Mouse (Mus musculus) left cerebral cortex, adult 11 months (tissue): ENCODE data around the gene Tmem135.

Source experiments
- DNase-seq: peaks from one replicate; pipeline ENCODE4 v3.0.0; 2022; ENCODE audit warnings: low spot score

Gene Tmem135

GRCm38 (mm10) chr7:89417707-89418106 lies 13.7 kb upstream of the Tmem135 start:
- DNase-seq = no peak

DNA sequence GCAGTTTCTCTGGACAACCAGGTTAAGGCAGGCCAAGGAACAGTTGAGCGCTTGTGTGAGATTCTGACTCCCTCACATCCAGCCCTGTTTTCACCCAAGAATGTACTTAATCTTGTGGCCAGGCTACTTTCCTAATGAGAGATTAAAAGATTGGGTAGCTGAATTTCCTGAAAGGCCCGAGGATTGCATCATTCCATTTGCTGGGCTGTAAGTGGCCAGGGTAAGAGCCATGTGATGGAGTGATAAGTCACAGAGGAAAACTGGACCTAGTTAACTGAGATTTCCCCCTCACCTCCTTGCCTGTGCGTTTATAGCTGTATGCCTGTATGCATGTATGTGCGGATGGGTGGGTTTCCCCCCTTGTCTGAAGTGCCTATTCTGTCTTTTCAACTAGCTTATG lies 12.0 kb upstream of the Tmem135 start:
- DNase-seq = no peak

GRCm38 (mm10) chr7:89412094-89412493 lies 8.1 kb upstream of the Tmem135 start:
- no peak for DNase-seq

- no peak for DNase-seq
Observed at GRCm38 (mm10) chr7:89411346-89411745, 7.3 kb upstream of the Tmem135 start.

DNA sequence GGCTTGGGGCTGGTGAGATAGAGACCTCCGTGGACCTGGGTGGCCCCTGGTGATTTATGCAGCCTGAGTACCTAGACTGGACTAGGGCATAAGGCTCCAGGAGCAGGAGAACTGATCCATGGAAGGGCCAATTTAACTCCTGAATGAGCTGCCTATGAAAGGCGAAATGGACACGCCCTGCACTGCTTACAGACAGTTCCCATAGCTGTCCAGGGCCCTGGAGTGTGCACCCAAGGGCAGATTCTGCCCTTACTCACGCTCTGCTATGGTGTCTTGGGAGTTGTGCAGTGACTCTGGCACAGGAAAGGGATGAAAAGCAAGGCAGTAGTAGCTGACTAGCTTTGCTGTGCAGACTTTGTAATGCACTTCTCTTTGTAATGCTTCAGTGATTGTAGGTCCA lies 6.3 kb upstream of the Tmem135 start:
- no peak for DNase-seq

DNA sequence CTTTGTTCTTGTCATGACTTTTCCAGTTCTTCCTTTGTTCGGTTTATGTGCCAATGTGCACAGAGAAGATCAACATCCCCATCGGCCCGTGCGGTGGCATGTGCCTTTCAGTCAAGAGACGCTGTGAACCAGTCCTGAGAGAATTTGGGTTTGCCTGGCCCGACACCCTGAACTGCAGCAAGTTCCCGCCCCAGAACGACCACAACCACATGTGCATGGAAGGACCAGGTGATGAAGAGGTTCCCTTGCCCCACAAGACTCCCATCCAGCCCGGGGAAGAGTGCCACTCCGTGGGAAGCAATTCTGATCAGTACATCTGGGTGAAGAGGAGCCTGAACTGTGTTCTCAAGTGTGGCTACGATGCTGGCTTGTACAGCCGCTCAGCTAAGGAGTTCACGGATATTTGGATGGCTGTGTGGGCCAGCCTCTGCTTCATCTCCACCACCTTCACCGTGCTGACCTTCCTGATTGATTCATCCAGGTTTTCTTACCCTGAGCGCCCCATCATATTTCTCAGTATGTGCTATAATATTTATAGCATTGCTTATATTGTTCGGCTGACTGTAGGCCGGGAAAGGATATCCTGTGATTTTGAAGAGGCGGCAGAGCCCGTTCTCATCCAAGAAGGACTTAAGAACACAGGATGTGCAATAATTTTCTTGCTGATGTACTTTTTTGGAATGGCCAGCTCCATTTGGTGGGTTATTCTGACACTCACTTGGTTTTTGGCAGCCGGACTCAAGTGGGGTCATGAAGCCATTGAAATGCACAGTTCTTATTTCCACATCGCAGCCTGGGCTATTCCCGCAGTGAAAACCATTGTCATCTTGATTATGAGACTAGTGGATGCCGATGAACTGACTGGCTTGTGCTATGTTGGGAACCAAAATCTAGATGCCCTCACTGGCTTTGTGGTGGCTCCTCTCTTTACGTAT lies 3.3 kb upstream of the Tmem135 start:
- no peak for DNase-seq

GRCm38 (mm10) chr7:89406011-89406410 lies 2.0 kb upstream of the Tmem135 start:
- DNase-seq = no peak

GRCm38 (mm10) chr7:89404734-89405440 lies 865 bp upstream of the Tmem135 start:
- no peak for DNase-seq

DNA sequence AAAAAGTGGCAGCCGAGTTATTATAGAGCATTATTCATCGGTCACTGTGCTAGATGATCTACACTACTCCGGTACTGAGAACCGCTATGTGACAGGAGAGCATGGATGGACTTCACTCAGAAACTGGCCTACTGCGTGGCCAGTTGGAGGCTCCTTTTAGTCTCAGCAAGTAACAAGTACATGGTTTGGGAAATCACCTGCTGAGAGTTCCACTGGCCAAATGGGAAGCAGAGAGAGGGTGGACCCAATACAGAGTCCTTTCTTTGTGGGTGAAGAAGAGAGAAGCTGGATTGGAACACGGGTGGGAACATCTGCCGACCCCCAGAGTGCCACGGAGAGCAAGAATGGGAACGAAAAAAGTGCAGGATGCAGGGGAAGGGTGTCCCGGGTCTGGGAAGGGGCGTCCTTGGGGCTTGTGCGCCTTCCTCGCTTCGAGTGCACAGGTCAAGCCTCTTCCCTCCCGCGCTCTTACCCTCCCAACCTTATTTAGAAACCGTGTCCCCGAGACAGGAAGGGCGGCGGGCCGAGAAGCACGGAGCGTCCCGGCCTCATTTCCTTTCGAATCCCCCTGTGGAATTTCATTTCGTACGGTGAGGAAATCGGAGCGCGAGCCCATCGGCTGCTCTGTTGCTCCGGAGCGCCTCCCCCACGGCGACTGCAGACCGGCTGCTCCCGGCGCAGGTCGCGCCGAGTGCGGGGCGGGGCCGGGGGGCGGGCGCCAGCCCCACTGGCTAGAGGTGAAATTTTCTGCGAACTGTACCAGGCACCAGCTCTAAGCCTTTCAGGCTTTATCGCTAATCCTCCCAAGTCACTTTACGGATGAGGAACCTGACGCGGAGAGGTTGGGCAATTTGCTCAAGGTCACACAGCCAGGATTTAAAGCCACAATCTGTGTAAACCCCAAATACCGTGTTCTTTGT lies 709 bp downstream of the Tmem135 start:
- peak; percentile 28 for DNase-seq

DNA sequence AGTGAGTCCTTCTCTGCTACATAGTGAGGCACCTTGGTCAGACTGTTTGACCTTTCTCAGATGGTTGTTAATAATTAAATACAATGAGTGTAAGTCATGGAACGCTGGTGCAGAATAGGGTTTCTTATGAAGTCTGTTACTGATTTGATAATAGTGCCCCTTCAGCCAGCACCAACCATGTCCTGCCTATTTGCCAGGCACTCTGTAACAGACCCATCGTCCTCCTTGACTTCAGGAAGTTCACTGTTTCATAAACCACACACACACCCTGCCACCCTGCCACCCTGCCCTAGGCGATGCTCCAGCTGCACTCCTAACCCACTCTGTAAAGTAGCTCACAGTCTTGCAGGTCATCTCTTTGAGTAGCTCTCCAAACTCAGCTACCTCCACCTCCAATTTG lies 2.1 kb downstream of the Tmem135 start:
- no peak for DNase-seq

DNA sequence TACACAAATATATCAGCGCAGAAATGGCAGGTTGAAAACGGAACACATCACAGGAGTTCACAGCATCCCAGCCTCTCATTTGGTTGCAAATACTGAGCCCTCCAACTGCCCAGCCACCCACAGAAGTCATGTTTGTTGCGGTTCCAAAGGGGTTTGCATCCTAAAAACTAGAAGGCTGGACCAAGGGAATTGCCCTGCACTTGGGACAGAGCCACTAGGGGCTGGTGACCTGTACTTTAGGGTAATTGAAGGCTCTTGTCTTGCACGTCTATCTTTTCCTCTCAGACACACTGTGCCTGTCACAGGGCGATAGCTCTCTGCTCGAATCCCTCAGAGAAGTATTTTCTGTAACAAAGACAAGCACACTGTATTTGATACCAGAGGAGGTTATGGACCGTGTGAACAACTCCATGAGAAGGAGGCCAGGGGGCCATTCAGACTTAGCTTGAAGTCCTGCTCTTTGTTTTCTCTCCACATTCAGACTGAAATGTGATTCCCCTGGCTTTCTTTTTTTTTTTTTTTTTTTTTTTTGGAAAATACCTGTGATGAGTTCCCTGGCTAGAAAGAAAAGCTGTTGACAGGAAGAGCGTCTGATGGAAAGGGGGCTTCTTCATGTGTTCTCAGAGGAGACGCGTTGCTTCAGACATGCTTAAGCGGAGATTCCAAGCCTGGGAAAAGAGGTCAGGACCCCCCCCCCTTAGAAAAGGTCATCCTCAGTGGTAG lies 2.7 kb downstream of the Tmem135 start:
- no peak for DNase-seq

GRCm38 (mm10) chr7:89400721-89401120 lies 3.3 kb downstream of the Tmem135 start:
- no peak for DNase-seq

DNA sequence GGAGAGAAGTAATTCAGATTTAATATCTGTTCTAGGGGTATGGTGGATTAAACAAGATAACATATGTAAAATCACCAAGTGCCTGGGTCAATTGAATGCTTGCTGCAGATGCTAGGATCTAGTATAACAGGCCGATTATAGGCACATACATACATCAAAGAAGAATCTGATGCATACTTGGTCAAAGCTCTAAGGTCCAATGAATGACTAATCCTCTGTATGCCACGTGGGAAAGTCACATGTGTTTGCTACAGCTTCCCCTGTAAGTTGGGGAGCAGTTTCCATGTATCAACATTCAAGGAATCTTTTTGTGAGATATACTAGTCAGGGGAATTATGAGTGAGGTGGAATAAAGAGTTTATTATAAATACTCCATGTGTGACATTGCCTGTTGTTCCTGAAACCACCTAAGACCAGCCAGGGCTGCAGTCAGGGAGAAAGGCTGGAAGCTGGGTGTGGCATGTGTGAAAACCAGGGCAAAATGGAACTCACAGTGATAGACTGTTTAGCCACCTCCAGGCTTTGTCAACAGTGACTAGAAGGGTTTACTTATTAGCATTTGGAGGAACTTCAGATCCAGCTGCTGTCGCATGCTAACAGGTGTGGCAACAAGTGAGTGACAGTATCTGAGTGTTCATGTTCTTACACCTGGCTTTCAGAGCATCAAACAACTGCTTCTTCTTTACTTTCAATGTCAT lies 6.0 kb downstream of the Tmem135 start:
- no peak for DNase-seq

- DNase-seq = no peak
Observed at GRCm38 (mm10) chr7:89396386-89396785, 7.6 kb downstream of the Tmem135 start.

- no peak for DNase-seq
Observed at GRCm38 (mm10) chr7:89395399-89395798, 8.6 kb downstream of the Tmem135 start.

DNA sequence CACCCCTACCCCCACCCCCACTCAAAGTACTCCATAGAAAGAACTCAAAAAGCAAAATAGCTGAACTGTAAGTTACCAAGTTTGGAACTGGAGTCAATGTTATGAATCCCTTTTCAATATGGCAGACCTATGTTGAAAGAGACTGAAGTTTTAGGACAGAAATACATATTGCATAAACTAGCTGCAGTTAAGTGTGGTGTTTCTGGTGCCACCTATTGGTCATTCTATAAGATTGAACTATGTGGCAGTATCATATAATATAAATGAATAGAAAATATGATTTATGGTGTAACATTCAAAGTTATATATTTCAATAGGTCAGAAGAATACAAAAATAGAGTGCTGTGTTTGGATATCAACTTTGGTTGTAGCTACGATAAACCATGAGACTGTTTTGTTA lies 11.2 kb downstream of the Tmem135 start:
- DNase-seq = no peak

- DNase-seq = no peak
Observed at GRCm38 (mm10) chr7:89392388-89392787, 11.6 kb downstream of the Tmem135 start.

- no peak for DNase-seq
Observed at GRCm38 (mm10) chr7:89391831-89392230, 12.2 kb downstream of the Tmem135 start.

- no peak for DNase-seq
Observed at GRCm38 (mm10) chr7:89391281-89391680, 12.7 kb downstream of the Tmem135 start.

DNA sequence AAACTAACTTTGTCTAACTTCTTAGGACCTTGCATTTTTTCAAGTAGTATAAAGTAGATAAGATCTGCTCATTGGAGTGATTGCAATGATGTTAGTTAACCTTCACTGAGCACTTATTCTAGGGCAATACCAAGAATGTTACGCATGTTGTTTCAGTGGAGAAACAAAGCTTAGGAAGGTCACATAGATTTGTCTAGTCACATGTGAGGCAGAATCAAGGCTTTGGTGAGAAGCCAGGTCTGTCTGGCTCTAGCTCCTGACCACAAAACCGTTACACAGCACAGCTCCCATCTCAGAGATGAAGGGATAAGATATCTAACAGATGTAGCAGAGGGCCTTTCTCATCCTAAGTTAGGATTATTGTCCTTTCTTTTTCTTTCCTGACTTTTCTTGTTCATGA lies 13.4 kb downstream of the Tmem135 start:
- no peak for DNase-seq

GRCm38 (mm10) chr7:89388981-89389380 lies 15.0 kb downstream of the Tmem135 start:
- DNase-seq = no peak
